Mouse (Mus musculus): ENCODE results near the gene Mms19. TPM values are rescaled to one million over a fixed set of nuclear protein-coding genes. Genes with fewer than 3 reads are reported as not detected.
A peak's percentile ranks its signal among the peaks of the same experiment; 100 is the strongest.

Gene Mms19
- total RNA-seq, 2 experiments from 2014 or later = 30.1 to 39.8 TPM

- intact Hi-C loops (cut with DNase I) = no loop called here
- no peak for DNase-seq (ENCODE audit: extremely low spot score in 1 of 2, low spot score in 2 of 2)
These were observed 19.5 kb upstream of the Mms19 start for GRCm38 (mm10) chr19:42000446-42000958.

- DNase-seq (ENCODE audit: extremely low spot score in 1 of 2, low spot score in 2 of 2) = no peak
- intact Hi-C loops (cut with DNase I) = no loop called here
These were observed 18.8 kb upstream of the Mms19 start for GRCm38 (mm10) chr19:41999688-42000283.

- no peak for DNase-seq (ENCODE audit: extremely low spot score in 1 of 2, low spot score in 2 of 2)
- intact Hi-C loops (cut with DNase I) = no loop called here
These were observed 18.0 kb upstream of the Mms19 start for GRCm38 (mm10) chr19:41998770-41999548.

GRCm38 (mm10) chr19:41997090-41997489 lies 16.1 kb upstream of the Mms19 start:
- intact Hi-C loops (cut with DNase I) = no loop called here
- DNase-seq (ENCODE audit: extremely low spot score in 1 of 2, low spot score in 2 of 2) = no peak

- no peak for DNase-seq (ENCODE audit: extremely low spot score in 1 of 2, low spot score in 2 of 2)
- intact Hi-C loops (cut with DNase I) = no loop called here
These were observed 14.5 kb upstream of the Mms19 start for GRCm38 (mm10) chr19:41995483-41995882.

- intact Hi-C loops (cut with DNase I) = no loop called here
These were observed 13.1 kb upstream of the Mms19 start for GRCm38 (mm10) chr19:41994023-41994422.

GRCm38 (mm10) chr19:41993484-41993883 lies 12.5 kb upstream of the Mms19 start:
- intact Hi-C loops (cut with DNase I) = no loop called here
- peak; percentile 59 to 83 for DNase-seq (ENCODE audit: extremely low spot score in 1 of 2, low spot score in 2 of 2)

More at GRCm38 (mm10) chr19:41994023-41994422, 13.1 kb upstream of the Mms19 start:
- DNase-seq (ENCODE audit: extremely low spot score in 1 of 2, low spot score in 2 of 2) = no peak

GRCm38 (mm10) chr19:41992971-41993370 lies 12.0 kb upstream of the Mms19 start:
- intact Hi-C loops (cut with DNase I) = no loop called here
- DNase-seq (ENCODE audit: extremely low spot score in 1 of 2, low spot score in 2 of 2) = no peak

GRCm38 (mm10) chr19:41991926-41992477 lies 11.0 kb upstream of the Mms19 start:
- no peak for DNase-seq (ENCODE audit: extremely low spot score in 1 of 2, low spot score in 2 of 2)
- intact Hi-C loops (cut with DNase I) = no loop called here

- DNase-seq (ENCODE audit: extremely low spot score in 1 of 2, low spot score in 2 of 2) = peak in 1 of 2 experiments; percentile 58
- intact Hi-C loops (cut with DNase I) = no loop called here
These were observed 8.9 kb upstream of the Mms19 start for GRCm38 (mm10) chr19:41989810-41990209.

GRCm38 (mm10) chr19:41987206-41987605 lies 6.2 kb upstream of the Mms19 start:
- no peak for DNase-seq (ENCODE audit: extremely low spot score in 1 of 2, low spot score in 2 of 2)
- intact Hi-C loops (cut with DNase I) = no loop called here

- intact Hi-C loops (cut with DNase I) = no loop called here
- no peak for DNase-seq (ENCODE audit: extremely low spot score in 1 of 2, low spot score in 2 of 2)
These were observed 5.0 kb upstream of the Mms19 start for GRCm38 (mm10) chr19:41985994-41986393.

GRCm38 (mm10) chr19:41982791-41983150 lies 1.8 kb upstream of the Mms19 start:
- intact Hi-C loops (cut with DNase I) = loop anchor here (5.0 kb wide), 1 partner anchor 40 kb away; no protein-coding TSS in a partner anchor
- no peak for DNase-seq (ENCODE audit: extremely low spot score in 1 of 2, low spot score in 2 of 2)

GRCm38 (mm10) chr19:41981931-41982790 lies 1.2 kb upstream of the Mms19 start:
- peak; percentile 21 to 83 for DNase-seq (ENCODE audit: extremely low spot score in 1 of 2, low spot score in 2 of 2)
- intact Hi-C loops (cut with DNase I) = loop anchor here (5.0 kb wide), 1 partner anchor 40 kb away; no protein-coding TSS in a partner anchor

GRCm38 (mm10) chr19:41981595-41981927 lies 604 bp upstream of the Mms19 start, which contains the start of gene Ubtd1:
Ubtd1 (plus strand) TSS chr19:41981763.
- DNase-seq (ENCODE audit: extremely low spot score in 1 of 2, low spot score in 2 of 2) = no peak
- intact Hi-C loops (cut with DNase I) = loop anchor here (5.0 kb wide), 1 partner anchor 41 kb away; no protein-coding TSS in a partner anchor

- intact Hi-C loops (cut with DNase I) = loop anchor here (5.0 kb wide), 1 partner anchor 42 kb away; no protein-coding TSS in a partner anchor
- DNase-seq (ENCODE audit: extremely low spot score in 1 of 2, low spot score in 2 of 2) = peak; percentile 23 to 52
These were observed 537 bp downstream of the Mms19 start for GRCm38 (mm10) chr19:41980422-41980818.

- intact Hi-C loops (cut with DNase I) = no loop called here
- DNase-seq (ENCODE audit: extremely low spot score in 1 of 2, low spot score in 2 of 2) = peak; percentile 32 to 37
These were observed 6.8 kb downstream of the Mms19 start for GRCm38 (mm10) chr19:41973891-41974794.

GRCm38 (mm10) chr19:41969618-41970017 lies 11.3 kb downstream of the Mms19 start:
- no peak for DNase-seq (ENCODE audit: extremely low spot score in 1 of 2, low spot score in 2 of 2)
- intact Hi-C loops (cut with DNase I) = no loop called here
